Mouse (Mus musculus) liver, embryonic 12.5 days (tissue): ENCODE results near the gene Rb1. TPM values are rescaled to one million over a fixed set of nuclear protein-coding genes. Genes with fewer than 3 reads are reported as not detected.

Experiments used
- ATAC-seq: fragments of 200-750 bp; cut with Nextera tagmentation; 2 replicates; pipeline ENCODE4 v1.8.0; 2017; ENCODE audit warnings: moderate number of reproducible peaks, mild to moderate bottlenecking, moderate library complexity
- H3K27ac ChIP-seq: fragments of 300-500 bp; sonication (generic); 2 replicates; pipeline ENCODE4 v1.5.1; 2016; ENCODE audit warnings: mild to moderate bottlenecking
- H3K27me3 ChIP-seq: fragments of 300-500 bp; sonication (generic); replicated peaks from 2 replicates; pipeline ENCODE4 v1.6.1; 2016; ENCODE audit warnings: mild to moderate bottlenecking, moderate library complexity
- H3K36me3 ChIP-seq: fragments of 300-500 bp; sonication (generic); 2 replicates; pipeline ENCODE4 v1.6.1; 2016; ENCODE audit warnings: mild to moderate bottlenecking, moderate library complexity
- H3K4me1 ChIP-seq: fragments of 300-500 bp; sonication (generic); 2 replicates; pipeline ENCODE4 v1.6.1; 2016
- H3K4me2 ChIP-seq: fragments of 300-500 bp; sonication (generic); 2 replicates; pipeline ENCODE4 v1.6.1; 2016; ENCODE audit warnings: mild to moderate bottlenecking, moderate library complexity
- H3K4me3 ChIP-seq: fragments of 300-500 bp; sonication (generic); 2 replicates; pipeline ENCODE4 v1.5.1; 2016; ENCODE audit warnings: mild to moderate bottlenecking, moderate library complexity
- H3K9ac ChIP-seq: fragments of 300-500 bp; sonication (generic); 2 replicates; pipeline ENCODE4 v1.6.1; 2016; ENCODE audit warnings: mild to moderate bottlenecking, moderate library complexity
- H3K9me3 ChIP-seq: fragments of 300-500 bp; sonication (generic); replicated peaks from 2 replicates; pipeline ENCODE4 v1.6.1; 2016; ENCODE audit warnings: mild to moderate bottlenecking, moderate library complexity
- WGBS: fragments of 180-500 bp; shearing (Covaris S2); methylation state at CpG from one replicate; pipeline ENCODE4 v1.1.7; 2016; ENCODE audit not compliant: insufficient replicate concordance; 5-methylcytosine and 5-hydroxymethylcytosine counted together
- polyA plus RNA-seq: library from polyadenylated mRNA; unstranded; fragments of >200 nt; fragmentation: Nextera tagmentation; extraction: Ambion mirVana; gene quantifications from 2 replicates; pipeline ENCODE4 v1.2.1, GENCODE M21; 2016

Gene Rb1
- polyA plus RNA-seq, 1 experiment from 2014 or later, result 30.1 TPM

GRCm38 (mm10) chr14:73363782-73364181 lies 38.2 kb upstream of the Rb1 start:
- H3K9me3 ChIP-seq, result no peaks in the 10 kb centered on the region
- H3K4me3 ChIP-seq, result no peak overlapping the region
- H3K9ac ChIP-seq, result no peak overlapping the region
- peaks cover 99% of the 10 kb centered on the region for H3K36me3 ChIP-seq
- H3K27me3 ChIP-seq, result no peaks in the 10 kb centered on the region
- H3K4me2 ChIP-seq, result no peak overlapping the region
- 91% methylated on average over 11 of the region's 11 CpGs for WGBS
- no peak for ATAC-seq
- H3K27ac ChIP-seq, result no peak overlapping the region
- H3K4me1 ChIP-seq, result no peaks in the 10 kb centered on the region

GRCm38 (mm10) chr14:73354700-73355099 lies 29.1 kb upstream of the Rb1 start:
- Histone ChIP-seq H3K4me3 (no peak overlapping the region), H3K4me2 (no peak overlapping the region), H3K36me3 (peaks cover 45% of the 10 kb centered on the region), H3K9me3 (peaks cover 6% of the 10 kb centered on the region; the same call in 1 of the 2 replicates), H3K27me3 (no peaks in the 10 kb centered on the region), H3K27ac (no peak overlapping the region), H3K9ac (no peak overlapping the region), H3K4me1 (peaks cover 4% of the 10 kb centered on the region; the same call in 1 of the 2 replicates)
- no peak for ATAC-seq
- WGBS, result 74% methylated on average over 8 of the region's 8 CpGs

- WGBS, result 78% methylated on average over 5 of the region's 5 CpGs
- H3K4me1 ChIP-seq, result peaks cover 6% of the 10 kb centered on the region; the same call in 1 of the 2 replicates
- no peak overlapping the region for H3K27ac ChIP-seq
- ATAC-seq, result no peak
- no peaks in the 10 kb centered on the region for H3K9me3 ChIP-seq
- peaks cover 9% of the 10 kb centered on the region for H3K36me3 ChIP-seq
- no peak overlapping the region for H3K4me3 ChIP-seq
- H3K27me3 ChIP-seq, result no peaks in the 10 kb centered on the region
- H3K9ac ChIP-seq, result no peak overlapping the region
- H3K4me2 ChIP-seq, result no peak overlapping the region
These were observed 25.5 kb upstream of the Rb1 start for GRCm38 (mm10) chr14:73351118-73351517.

GRCm38 (mm10) chr14:73350029-73350428 lies 24.4 kb upstream of the Rb1 start:
- H3K36me3 ChIP-seq, result no peaks in the 10 kb centered on the region; the same call in 1 of the 2 replicates
- H3K4me2 ChIP-seq, result no peak overlapping the region
- H3K27ac ChIP-seq, result no peak overlapping the region
- H3K9ac ChIP-seq, result no peak overlapping the region
- no peaks in the 10 kb centered on the region for H3K27me3 ChIP-seq
- H3K4me3 ChIP-seq, result no peak overlapping the region
- WGBS, result 43% methylated on average over 1 of the region's 1 CpGs
- peaks cover 6% of the 10 kb centered on the region; the same call in 1 of the 2 replicates for H3K4me1 ChIP-seq
- no peaks in the 10 kb centered on the region for H3K9me3 ChIP-seq
- no peak for ATAC-seq

- no peak for ATAC-seq
These were observed 23.5 kb upstream of the Rb1 start for GRCm38 (mm10) chr14:73349061-73349670.

GRCm38 (mm10) chr14:73347302-73347701 lies 21.7 kb upstream of the Rb1 start:
- Histone ChIP-seq H3K4me1 (peaks cover 6% of the 10 kb centered on the region; the same call in 1 of the 2 replicates), H3K9ac (no peak overlapping the region), H3K36me3 (no peaks in the 10 kb centered on the region), H3K4me2 (no peak overlapping the region), H3K9me3 (no peaks in the 10 kb centered on the region), H3K27ac (peak overlapping the region; percentile 40; the same call in 1 of the 2 replicates), H3K4me3 (no peak overlapping the region), H3K27me3 (no peaks in the 10 kb centered on the region)
- 31% methylated on average over 9 of the region's 9 CpGs for WGBS
- 0 out of 2 replicates have a peak, but pooled peaks have one; percentile 27 for ATAC-seq

More at GRCm38 (mm10) chr14:73349061-73349670, 23.5 kb upstream of the Rb1 start:
- Histone ChIP-seq H3K4me3 (no peak overlapping the region), H3K27ac (no peak overlapping the region), H3K27me3 (no peaks in the 10 kb centered on the region), H3K4me1 (peaks cover 6% of the 10 kb centered on the region; the same call in 1 of the 2 replicates), H3K36me3 (no peaks in the 10 kb centered on the region; the same call in 1 of the 2 replicates), H3K4me2 (no peak overlapping the region), H3K9ac (no peak overlapping the region), H3K9me3 (no peaks in the 10 kb centered on the region)
- 50% methylated on average over 7 of the region's 7 CpGs for WGBS

- Histone ChIP-seq H3K9me3 (no peaks in the 10 kb centered on the region), H3K4me3 (no peak overlapping the region), H3K9ac (no peak overlapping the region), H3K27me3 (no peaks in the 10 kb centered on the region), H3K27ac (no peak overlapping the region), H3K4me1 (peaks cover 6% of the 10 kb centered on the region; the same call in 1 of the 2 replicates), H3K4me2 (no peak overlapping the region), H3K36me3 (no peaks in the 10 kb centered on the region)
- ATAC-seq, result no peak
- 89% methylated on average over 4 of the region's 4 CpGs for WGBS
These were observed 20.0 kb upstream of the Rb1 start for GRCm38 (mm10) chr14:73345614-73346013.

- no peaks in the 10 kb centered on the region for H3K36me3 ChIP-seq
- H3K27ac ChIP-seq, result no peak overlapping the region
- H3K4me3 ChIP-seq, result no peak overlapping the region
- no peak for ATAC-seq
- no peak overlapping the region for H3K4me2 ChIP-seq
- 0 out of 2 replicates have a peak, but pooled peaks cover 1% of the 10 kb centered on the region for H3K27me3 ChIP-seq
- no peaks in the 10 kb centered on the region for H3K4me1 ChIP-seq
- no peaks in the 10 kb centered on the region for H3K9me3 ChIP-seq
- no peak overlapping the region for H3K9ac ChIP-seq
- WGBS, result 59% methylated on average over 6 of the region's 6 CpGs
These were observed 14.6 kb upstream of the Rb1 start for GRCm38 (mm10) chr14:73340051-73340755.

GRCm38 (mm10) chr14:73339615-73340014 lies 14.0 kb upstream of the Rb1 start:
- Histone ChIP-seq H3K27ac (no peak overlapping the region), H3K4me3 (no peak overlapping the region), H3K36me3 (no peaks in the 10 kb centered on the region), H3K4me2 (no peak overlapping the region), H3K9ac (no peak overlapping the region), H3K27me3 (0 out of 2 replicates have a peak, but pooled peaks cover 4% of the 10 kb centered on the region), H3K4me1 (no peaks in the 10 kb centered on the region), H3K9me3 (no peaks in the 10 kb centered on the region)
- 24% methylated on average over 3 of the region's 3 CpGs for WGBS
- ATAC-seq, result no peak

GRCm38 (mm10) chr14:73336316-73337080 lies 10.9 kb upstream of the Rb1 start:
- Histone ChIP-seq H3K4me3 (no peak overlapping the region), H3K27ac (no peak overlapping the region), H3K27me3 (0 out of 2 replicates have a peak, but pooled peaks cover 4% of the 10 kb centered on the region), H3K4me2 (no peak overlapping the region), H3K9me3 (no peaks in the 10 kb centered on the region), H3K9ac (no peak overlapping the region), H3K36me3 (no peaks in the 10 kb centered on the region), H3K4me1 (peaks cover 5% of the 10 kb centered on the region; the same call in 1 of the 2 replicates)
- 56% methylated on average over 6 of the region's 6 CpGs for WGBS
- no peak for ATAC-seq

- Histone ChIP-seq H3K4me2 (no peak overlapping the region), H3K9ac (no peak overlapping the region), H3K4me3 (no peak overlapping the region), H3K27ac (no peak overlapping the region), H3K27me3 (0 out of 2 replicates have a peak, but pooled peaks cover 4% of the 10 kb centered on the region), H3K4me1 (peaks cover 5% of the 10 kb centered on the region; the same call in 1 of the 2 replicates), H3K36me3 (no peaks in the 10 kb centered on the region), H3K9me3 (no peaks in the 10 kb centered on the region)
- ATAC-seq, result no peak
- WGBS, result 72% methylated on average over 22 of the region's 22 CpGs
These were observed 9.5 kb upstream of the Rb1 start for GRCm38 (mm10) chr14:73334926-73335805.
